20 mouse cellular contexts compared by ENCODE assay signal in the genomic region with DNA sequence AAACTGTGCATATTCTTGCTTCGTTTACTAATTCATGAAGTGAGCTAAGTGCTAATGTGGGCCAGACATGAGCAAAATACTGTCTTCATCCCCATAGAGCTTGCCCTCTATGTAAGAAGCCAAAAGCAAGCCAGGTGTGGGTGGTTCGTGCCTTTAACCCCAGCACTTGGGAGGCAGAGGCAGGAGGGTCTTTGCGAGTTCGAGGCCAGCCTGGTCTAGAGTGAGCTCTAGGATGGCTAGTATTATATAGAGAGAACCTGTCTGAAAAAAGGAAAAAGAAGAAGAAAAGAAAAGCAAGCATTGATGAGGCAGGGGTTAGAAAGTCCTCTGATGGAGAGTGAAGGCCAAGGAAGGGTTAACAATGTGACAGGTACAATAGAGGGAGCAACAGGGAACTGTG. TPM values are rescaled to one million over a fixed set of nuclear protein-coding genes. Genes with fewer than 3 reads are reported as not detected.
DNase-seq lines count a peak whose midpoint lies in the region; ATAC-seq lines count a peak whose summit lies in the region.
"Had no signal": no experiment of that assay in that cellular context is flagged by ENCODE, and none has a peak within 500 bp of the region (broad histone marks: within the 10 kb centered on the region; RNA-seq: fewer than 3 reads in every experiment).

No protein-coding gene starts in this region.

- peak; percentile 66 for DNase-seq in heart, adult 11 months
- DNase-seq in heart, embryonic 10.5 days (ENCODE audit: low spot score), result peak; percentile 58
- no peak for DNase-seq in heart, adult 18-20 months
- peak; percentile 26 for DNase-seq in testis, postnatal 10 days (ENCODE audit: low spot score)
- no peak for DNase-seq in testis, postnatal 14 days (ENCODE audit: low spot score)
- DNase-seq: adrenal gland, adult 2 months; adrenal gland, adult 8-10 months; adrenal gland, postnatal 10 days; adrenal gland, postnatal 14 days; adrenal gland, postnatal 25 days; adrenal gland, postnatal 36 days; B cell, adult 2 months; cerebellum, adult 11 months; cerebellum, adult 11-12 months; cerebellum, adult 18-20 months had no signal

- H3K4me3 ChIP-seq in heart, embryonic 12.5 days, result no peak overlapping the region
- no peak overlapping the region for H3K4me3 ChIP-seq in heart, embryonic 10.5 days

- no peak overlapping the region for H3K9ac ChIP-seq in heart, embryonic 12.5 days

- no peaks in the 10 kb centered on the region for H3K4me1 ChIP-seq in heart, embryonic 12.5 days (replicated peaks)
- no peaks in the 10 kb centered on the region for H3K4me1 ChIP-seq in heart, embryonic 10.5 days

- H3K9me3 ChIP-seq in heart, embryonic 12.5 days (replicated peaks), result no peaks in the 10 kb centered on the region
- no peaks in the 10 kb centered on the region for H3K9me3 ChIP-seq in heart, embryonic 10.5 days

- no peaks in the 10 kb centered on the region for H3K36me3 ChIP-seq in heart, embryonic 12.5 days
- no peaks in the 10 kb centered on the region for H3K36me3 ChIP-seq in heart, embryonic 10.5 days
- H3K36me3 ChIP-seq: G1E had no signal

- no peaks in the 10 kb centered on the region; the same call in 1 of the 2 replicates for H3K27me3 ChIP-seq in heart, embryonic 12.5 days (replicated peaks)
- peaks cover 10% of the 10 kb centered on the region for H3K27me3 ChIP-seq in heart, embryonic 10.5 days (ENCODE audit: insufficient read depth, poor library complexity, severe bottlenecking)

- no peak overlapping the region for H3K27ac ChIP-seq in heart, embryonic 12.5 days (ENCODE audit: poor library complexity, severe bottlenecking)
- no peak overlapping the region for H3K27ac ChIP-seq in heart, embryonic 10.5 days

- H3K4me2 ChIP-seq in heart, embryonic 12.5 days, result no peak overlapping the region

- no peak for ATAC-seq in heart, embryonic 12.5 days (ENCODE audit: insufficient number of reproducible peaks, low FRiP score)
- ATAC-seq: activated CD4-positive, CD25-positive, alpha-beta regulatory T cell, adult 4 months; CD4-positive, CD25-positive, alpha-beta regulatory T cell, adult 4 months; Patski had no signal

- WGBS in heart, embryonic 12.5 days, result 83% methylated on average over 4 of the region's 4 CpGs
- WGBS in heart, embryonic 10.5 days, result 84% methylated on average over 4 of the region's 4 CpGs

RNA-seq across cellular contexts. Expression of gene Scmh1, which starts 55.2 kb away (rescaled TPM):
- 90.1 and 102 TPM in 2 replicates for polyA plus RNA-seq in heart, embryonic 12.5 days (2016; fragmentation: Nextera tagmentation; extraction: Ambion mirVana)
- polyA plus RNA-seq in heart, embryonic 10.5 days (2016; fragmentation: Nextera tagmentation; extraction: Ambion mirVana), result 58.3 and 86.8 TPM in 2 replicates
- total RNA-seq in heart, adult 18-20 months (2021), result 10 to 100 TPM; 47.8 to 50.0 TPM
- polyA plus RNA-seq: G1E had no signal

Comparison
In these comparisons a context has a peak if more than half of its experiments do, and no peak if none do; other contexts are left out.
1. DNase-seq: peak in heart, adult 11 months (single experiment), heart, embryonic 10.5 days (single experiment) and testis, postnatal 10 days (single experiment); none in heart, adult 18-20 months (0 of 2) and testis, postnatal 14 days (single experiment).